Mouse (Mus musculus) ES-E14 (cell line): ENCODE measurements around the gene Xrra1.

ENCODE experiments used
- CHD2 ChIP-seq: IDR thresholded peaks from 2 replicates; pipeline ENCODE4 v1.6.1; 2014; ENCODE audit warnings: mild to moderate bottlenecking, low read depth, low read length, inconsistent platforms
- ZC3H11A ChIP-seq: IDR thresholded peaks from 2 replicates; pipeline ENCODE4 v1.6.1; 2012; ENCODE audit warnings: low read depth, mild to moderate bottlenecking, inconsistent platforms, low read length, borderline replicate concordance

DNA sequence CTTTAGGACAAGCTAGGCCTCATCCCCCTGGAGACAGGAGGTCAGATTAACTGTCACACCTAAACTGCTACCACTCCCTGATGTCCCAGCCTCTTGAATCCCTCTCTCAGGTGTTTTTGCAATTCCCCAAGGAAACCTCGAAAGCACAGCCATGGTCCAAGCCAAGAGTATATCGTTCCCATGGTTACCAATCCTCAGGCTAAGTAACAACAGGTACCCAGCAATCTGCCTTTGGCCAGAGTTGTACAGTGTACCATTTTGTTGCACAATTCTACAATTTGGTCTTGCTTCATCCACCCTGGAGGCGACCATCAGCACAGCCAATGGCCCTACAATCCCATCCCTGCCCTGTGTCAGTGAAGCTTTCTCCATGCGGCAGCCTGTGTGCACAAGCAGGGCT is 38.0 kb downstream of the Xrra1 start:
- TF ChIP-seq ZC3H11A (no peak), CHD2 (no peak)
